Comparison of ENCODE assay signal across 22 mouse cellular contexts in genomic region chr1:54611891-54612290, GRCm38 (mm10). TPM values are rescaled to one million over a fixed set of nuclear protein-coding genes. Genes with fewer than 3 reads are reported as not detected.
DNase-seq lines count a peak whose midpoint lies in the region; ATAC-seq and TF ChIP-seq lines count a peak whose summit lies in the region.
"Had no signal": no experiment of that assay in that cellular context is flagged by ENCODE, and none has a peak within 500 bp of the region (broad histone marks: within the 10 kb centered on the region; RNA-seq: fewer than 3 reads in every experiment).

No protein-coding gene starts in this region.

- no peaks in the 10 kb centered on the region for H3K27me3 ChIP-seq in intestine, postnatal 0 days (replicated peaks; ENCODE audit: control insufficient read depth, insufficient read depth, low read length)
- H3K27me3 ChIP-seq in stomach, postnatal 0 days (ENCODE audit: control insufficient read depth, insufficient read depth, low read length): no peaks in the 10 kb centered on the region
- H3K27me3 ChIP-seq: forebrain, embryonic 12.5 days; liver, embryonic 12.5 days; midbrain, embryonic 12.5 days; neural tube, embryonic 12.5 days had no signal

- H3K9ac ChIP-seq in intestine, postnatal 0 days (ENCODE audit: low read depth, low read length): no peak overlapping the region
- H3K9ac ChIP-seq in stomach, postnatal 0 days (ENCODE audit: low read length): no peak overlapping the region
- H3K9ac ChIP-seq: forebrain, embryonic 12.5 days; liver, embryonic 12.5 days; midbrain, embryonic 12.5 days; neural tube, embryonic 12.5 days had no signal

- no peaks in the 10 kb centered on the region for H3K9me3 ChIP-seq in intestine, postnatal 0 days (ENCODE audit: control insufficient read depth)
- no peaks in the 10 kb centered on the region for H3K9me3 ChIP-seq in stomach, postnatal 0 days (ENCODE audit: control insufficient read depth, low read length)
- H3K9me3 ChIP-seq: forebrain, embryonic 12.5 days; G1E; hindbrain, embryonic 10.5 days; liver, embryonic 12.5 days; midbrain, embryonic 12.5 days; neural tube, embryonic 12.5 days had no signal

- H3K4me1 ChIP-seq in intestine, postnatal 0 days (replicated peaks; ENCODE audit: control insufficient read depth, insufficient read depth, low read length): no peaks in the 10 kb centered on the region
- H3K4me1 ChIP-seq in stomach, postnatal 0 days (replicated peaks; ENCODE audit: control insufficient read depth, insufficient read depth): no peaks in the 10 kb centered on the region
- H3K4me1 ChIP-seq: forebrain, embryonic 12.5 days; hindbrain, embryonic 10.5 days; liver, embryonic 12.5 days; midbrain, embryonic 12.5 days; neural tube, embryonic 12.5 days had no signal

- 0 out of 2 replicates have a peak overlapping the region, but pooled peaks have one; percentile 24 for H3K4me2 ChIP-seq in intestine, postnatal 0 days (replicated peaks; ENCODE audit: low read depth)
- no peak overlapping the region; the same call in 1 of the 2 replicates for H3K4me2 ChIP-seq in stomach, postnatal 0 days (replicated peaks; ENCODE audit: low read depth)
- H3K4me2 ChIP-seq: forebrain, embryonic 12.5 days; liver, embryonic 12.5 days; midbrain, embryonic 12.5 days; neural tube, embryonic 12.5 days had no signal

- no peak for TF ChIP-seq EP300 in stomach, postnatal 0 days (optimal IDR thresholded peaks at IDR 0.05)

- no peak for TF ChIP-seq CTCF in intestine, postnatal 0 days (IDR thresholded peaks at IDR 0.05; ENCODE audit: low read depth)
- no peak for TF ChIP-seq CTCF in stomach, postnatal 0 days (IDR thresholded peaks at IDR 0.05; ENCODE audit: low read depth)

- ATAC-seq in CD4-positive, CD25-positive, alpha-beta regulatory T cell, adult 4 months: no peak
- ATAC-seq in intestine, postnatal 0 days: peak; percentile 86
- peak; percentile 80 for ATAC-seq in stomach, postnatal 0 days (ENCODE audit: low FRiP score, low TSS enrichment)
- ATAC-seq: liver, embryonic 12.5 days had no signal

- peak overlapping the region; percentile 82 for H3K27ac ChIP-seq in intestine, postnatal 0 days (ENCODE audit: low read depth, low read length)
- H3K27ac ChIP-seq in stomach, postnatal 0 days (replicated peaks): peak overlapping the region; percentile 5; the same call in 1 of the 2 replicates
- H3K27ac ChIP-seq: forebrain, embryonic 12.5 days; hindbrain, embryonic 10.5 days; left cerebral cortex, adult 2 months; liver, embryonic 12.5 days; midbrain, embryonic 12.5 days; neural tube, embryonic 12.5 days had no signal

- DNase-seq in CD4-positive, CD25-positive, alpha-beta regulatory T cell, adult 2 months (ENCODE audit: low read depth, low spot score): peak; percentile 15
- peak; percentile 41 for DNase-seq in urinary bladder, postnatal 14 days (ENCODE audit: low spot score)
- no peak for DNase-seq in urinary bladder, adult 2 months (ENCODE audit: low spot score)
- DNase-seq in stomach, postnatal 0 days (ENCODE audit: low spot score): no peak
- DNase-seq in frontal cortex, adult 2 months (ENCODE audit: extremely low spot score in 1 of 2, low spot score in 1 of 2): no peak
- no peak for DNase-seq in ovary, postnatal 36 days (ENCODE audit: low spot score)
- DNase-seq: cerebellum, adult 2 months; cerebellum, postnatal 36 days; gastrocnemius, postnatal 25 days; kidney, adult 9 months; kidney, postnatal 36 days; layer of hippocampus, adult 9-11 months; thymus, postnatal 36 days had no signal

- no peaks in the 10 kb centered on the region for H3K36me3 ChIP-seq in intestine, postnatal 0 days (ENCODE audit: control insufficient read depth, insufficient read depth)
- H3K36me3 ChIP-seq in stomach, postnatal 0 days (ENCODE audit: control insufficient read depth, insufficient read depth, low read length): no peaks in the 10 kb centered on the region
- H3K36me3 ChIP-seq: forebrain, embryonic 12.5 days; G1E; hindbrain, embryonic 10.5 days; liver, embryonic 12.5 days; midbrain, embryonic 12.5 days; neural tube, embryonic 12.5 days had no signal

- no peak overlapping the region for H3K4me3 ChIP-seq in intestine, postnatal 0 days (ENCODE audit: low read depth, low read length)
- H3K4me3 ChIP-seq in stomach, postnatal 0 days (ENCODE audit: low read depth, low read length): no peak overlapping the region
- H3K4me3 ChIP-seq: forebrain, embryonic 12.5 days; hindbrain, embryonic 10.5 days; left cerebral cortex, adult 2 months; liver, embryonic 12.5 days; midbrain, embryonic 12.5 days; neural tube, embryonic 12.5 days had no signal

- WGBS in intestine, postnatal 0 days: 35% methylated on average over 7 of the region's 7 CpGs
- WGBS in stomach, postnatal 0 days: 40% methylated on average over 7 of the region's 7 CpGs

RNA-seq across cellular contexts. Expression of gene Pgap1, which starts 54.4 kb away (rescaled TPM):
- polyA plus RNA-seq in CD4-positive, CD25-positive, alpha-beta regulatory T cell, adult 4 months (2017; shearing (Covaris generic)): 10 to 100 TPM in 1 of 2 experiments, 1 to 10 TPM in 1; 8.6 to 12.8 TPM
- 9.1 and 9.8 TPM in 2 replicates for polyA plus RNA-seq in urinary bladder, adult 2 months (2012; rRNA removed)
- 7.2 and 9.4 TPM in 2 replicates for polyA plus RNA-seq in intestine, postnatal 0 days (2015; fragmentation: Nextera tagmentation; extraction: Ambion mirVana)
- 4.5 and 5.4 TPM in 2 replicates for polyA plus RNA-seq in stomach, postnatal 0 days (2015; fragmentation: Nextera tagmentation; extraction: Ambion mirVana)
- polyA plus RNA-seq in frontal cortex, adult 2 months (2012; rRNA removed): 11.2 and 11.5 TPM in 2 replicates
- polyA plus RNA-seq: G1E had no signal

Comparison
In these comparisons a context has a peak if more than half of its experiments do, and no peak if none do; other contexts are left out.
1. DNase-seq: peak in CD4-positive, CD25-positive, alpha-beta regulatory T cell, adult 2 months (single experiment) and urinary bladder, postnatal 14 days (single experiment); none in urinary bladder, adult 2 months (single experiment), stomach, postnatal 0 days (single experiment), frontal cortex, adult 2 months (0 of 2) and ovary, postnatal 36 days (single experiment).